Mouse (Mus musculus) embryo, embryonic 11 days (tissue): ENCODE measurements around the gene Mrpl54.
"Not testable (repeated sequence)": the region's sequence is repeated elsewhere in the genome, so short reads cannot be mapped to it uniquely, and the experiment has no call there.

Experiments
- DNase-seq: peaks from one replicate; pipeline ENCODE4 v3.0.0-alpha.2; 2015

Gene Mrpl54

GRCm38 (mm10) chr10:81223731-81224130 lies 43.0 kb downstream of the Mrpl54 start:
- DNase-seq, result not testable (repeated sequence)

GRCm38 (mm10) chr10:81221402-81222015 lies 45.2 kb downstream of the Mrpl54 start:
- no peak for DNase-seq

GRCm38 (mm10) chr10:81217964-81218363 lies 48.8 kb downstream of the Mrpl54 start:
- peak; percentile 65 for DNase-seq

- not testable (repeated sequence) for DNase-seq
Measured at GRCm38 (mm10) chr10:81217267-81217666, 49.5 kb downstream of the Mrpl54 start.

- no peak for DNase-seq
Measured at GRCm38 (mm10) chr10:81216810-81217209, 49.9 kb downstream of the Mrpl54 start.

- DNase-seq, result no peak
Measured at GRCm38 (mm10) chr10:81216260-81216659, 50.5 kb downstream of the Mrpl54 start.
